In the genomic region with DNA sequence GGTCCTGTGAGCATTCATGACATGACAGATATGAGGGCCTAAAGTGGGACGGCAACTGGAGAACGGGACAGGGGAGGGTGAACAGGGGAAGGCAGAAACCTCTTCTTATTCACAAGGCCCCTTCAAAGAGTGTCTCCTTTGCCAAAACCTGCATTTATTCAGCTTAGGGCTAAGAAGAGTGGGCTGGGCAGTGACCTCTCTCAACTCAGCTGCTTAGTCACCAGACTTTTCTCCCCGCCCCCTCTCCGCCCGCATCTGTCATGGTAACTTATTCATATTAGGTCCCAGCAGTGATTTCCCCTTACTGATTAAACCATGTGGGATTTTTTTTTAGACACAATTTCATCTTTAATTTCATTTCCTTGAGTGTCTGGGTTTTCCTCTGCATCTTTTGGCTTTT, we compare ENCODE assay signal across 14 mouse cellular contexts. TPM values are rescaled to one million over a fixed set of nuclear protein-coding genes. Genes with fewer than 3 reads are reported as not detected.
DNase-seq lines count a peak whose midpoint lies in the region; ATAC-seq and TF ChIP-seq lines count a peak whose summit lies in the region.
"Had no signal": no experiment of that assay in that cellular context is flagged by ENCODE, and none has a peak within 500 bp of the region (broad histone marks: within the 10 kb centered on the region; RNA-seq: fewer than 3 reads in every experiment).

No protein-coding gene starts in this region.

- no peaks in the 10 kb centered on the region for H3K27me3 ChIP-seq in kidney, embryonic 16.5 days (ENCODE audit: insufficient read depth, low read length)
- no peaks in the 10 kb centered on the region for H3K27me3 ChIP-seq in midbrain, postnatal 0 days (ENCODE audit: insufficient read depth, low read length)
- H3K27me3 ChIP-seq: lung, embryonic 15.5 days; stomach, embryonic 15.5 days had no signal

- no peak overlapping the region for H3K9ac ChIP-seq in kidney, embryonic 16.5 days (replicated peaks; ENCODE audit: low read length)
- no peak overlapping the region for H3K9ac ChIP-seq in midbrain, postnatal 0 days (replicated peaks; ENCODE audit: low read length, poor library complexity, severe bottlenecking)
- H3K9ac ChIP-seq: lung, embryonic 15.5 days; stomach, embryonic 15.5 days had no signal

- no peak overlapping the region for H3K4me3 ChIP-seq in kidney, embryonic 16.5 days (ENCODE audit: low read length)
- no peak overlapping the region for H3K4me3 ChIP-seq in midbrain, postnatal 0 days (ENCODE audit: low read depth, low read length)
- H3K4me3 ChIP-seq: lung, embryonic 15.5 days; stomach, embryonic 15.5 days had no signal

- WGBS in kidney, embryonic 16.5 days = 88% methylated on average over 5 of the region's 5 CpGs
- 94% methylated on average over 5 of the region's 5 CpGs for WGBS in midbrain, postnatal 0 days

- H3K4me1 ChIP-seq in kidney, embryonic 16.5 days (ENCODE audit: insufficient read depth, low read length) = peaks cover 19% of the 10 kb centered on the region
- no peaks in the 10 kb centered on the region for H3K4me1 ChIP-seq in midbrain, postnatal 0 days (ENCODE audit: insufficient read depth, low read length)
- H3K4me1 ChIP-seq: stomach, embryonic 15.5 days had no signal

- no peak for TF ChIP-seq CTCF in midbrain, postnatal 0 days (IDR thresholded peaks at IDR 0.05)

- H3K4me2 ChIP-seq in kidney, embryonic 16.5 days (replicated peaks; ENCODE audit: low read depth, low read length) = no peak overlapping the region
- H3K4me2 ChIP-seq in midbrain, postnatal 0 days (ENCODE audit: low read depth, low read length, poor library complexity, severe bottlenecking) = no peak overlapping the region
- H3K4me2 ChIP-seq: lung, embryonic 15.5 days; stomach, embryonic 15.5 days had no signal

- DNase-seq in kidney, adult 18-20 months = peak; percentile 68
- peak; percentile 73 for DNase-seq in CD4-positive helper T cell, adult 2 months (ENCODE audit: low read depth, low spot score)
- DNase-seq in kidney, postnatal 10 days = peak; percentile 77
- no peak for DNase-seq in midbrain, postnatal 0 days (ENCODE audit: low spot score)
- no peak for DNase-seq in gastrocnemius, postnatal 25 days
- DNase-seq: cerebellum, postnatal 36 days; gastrocnemius, postnatal 10 days; retina, postnatal 1 day had no signal

- H3K9me3 ChIP-seq in kidney, embryonic 16.5 days (ENCODE audit: low read length) = no peaks in the 10 kb centered on the region
- no peaks in the 10 kb centered on the region for H3K9me3 ChIP-seq in midbrain, postnatal 0 days (ENCODE audit: low read length)
- H3K9me3 ChIP-seq: lung, embryonic 15.5 days; stomach, embryonic 15.5 days had no signal

- H3K36me3 ChIP-seq in kidney, embryonic 16.5 days (ENCODE audit: insufficient read depth, low read length) = peaks cover 42% of the 10 kb centered on the region
- no peaks in the 10 kb centered on the region for H3K36me3 ChIP-seq in midbrain, postnatal 0 days (ENCODE audit: insufficient read depth, low read length)

- no peak for ATAC-seq in kidney, embryonic 16.5 days (ENCODE audit: low FRiP score, low TSS enrichment)
- peak; percentile 17 for ATAC-seq in activated CD4-positive, CD25-positive, alpha-beta regulatory T cell, adult 4 months
- ATAC-seq in midbrain, postnatal 0 days (ENCODE audit: low FRiP score) = no peak

- H3K27ac ChIP-seq in kidney, embryonic 16.5 days (ENCODE audit: low read length) = no peak overlapping the region
- H3K27ac ChIP-seq in midbrain, postnatal 0 days (ENCODE audit: low read depth, low read length) = no peak overlapping the region
- H3K27ac ChIP-seq: lung, embryonic 15.5 days; stomach, embryonic 15.5 days had no signal

RNA-seq across cellular contexts. Expression of gene Cflar, which starts 14.5 kb away (rescaled TPM):
- polyA plus RNA-seq in kidney, embryonic 16.5 days (2015; fragmentation: Nextera tagmentation; extraction: Ambion mirVana) = 41.3 and 45.0 TPM in 2 replicates
- 100 to 1,000 TPM; 172 to 177 TPM for polyA plus RNA-seq in activated CD4-positive, CD25-positive, alpha-beta regulatory T cell, adult 4 months (2017; shearing (Covaris generic))
- 15.3 and 17.4 TPM in 2 replicates for total RNA-seq in midbrain, postnatal 0 days (2014; rRNA removed)
- polyA plus RNA-seq in midbrain, postnatal 0 days (2015; fragmentation: Nextera tagmentation; extraction: Ambion mirVana) = 15.8 and 16.7 TPM in 2 replicates
- 10 to 100 TPM; 40.0 to 41.4 TPM for total RNA-seq in gastrocnemius, postnatal 25 days (2021)

RNA-seq across cellular contexts. Expression of gene Als2cr12, which starts 30.0 kb away (rescaled TPM):
- not detected in 2 replicates for polyA plus RNA-seq in kidney, embryonic 16.5 days (2015; fragmentation: Nextera tagmentation; extraction: Ambion mirVana)
- polyA plus RNA-seq in activated CD4-positive, CD25-positive, alpha-beta regulatory T cell, adult 4 months (2017; shearing (Covaris generic)) = not detected
- total RNA-seq in midbrain, postnatal 0 days (2014; rRNA removed) = not detected in 2 replicates
- 0.16 TPM in 1 of 2 replicates, not detected in the other for polyA plus RNA-seq in midbrain, postnatal 0 days (2015; fragmentation: Nextera tagmentation; extraction: Ambion mirVana)
- not detected for total RNA-seq in gastrocnemius, postnatal 25 days (2021)
- total RNA-seq: gastrocnemius, postnatal 10 days; hematopoietic stem cell, adult 5-6 weeks; left cerebral cortex, postnatal 36 days had no signal

Comparison
In these comparisons a context has a peak if more than half of its experiments do, and no peak if none do; other contexts are left out.
1. DNase-seq: peak in kidney, adult 18-20 months (single experiment), CD4-positive helper T cell, adult 2 months (single experiment) and kidney, postnatal 10 days (single experiment); none in midbrain, postnatal 0 days (single experiment) and gastrocnemius, postnatal 25 days (single experiment).